Mouse (Mus musculus): Measurements from ENCODE around the gene Spout1.

GRCm38 (mm10) chr2:30216293-30216692 lies 38.0 kb upstream of the Spout1 start:
- TF ChIP-seq CTCF (IDR thresholded peaks at IDR 0.05; ENCODE audit: low read depth), result no peak
- no peak for TF ChIP-seq EP300 (IDR thresholded peaks at IDR 0.05; ENCODE audit: low read depth)
